Mouse (Mus musculus): ENCODE measurements at regions not wholly inside any gene's neighbourhood (a gene's known extent, or its start where the extent isn't known, plus 50 kb on each side); places are given as distances from the start of the nearest gene placed in this dataset.
A peak's percentile ranks its signal among the peaks of the same experiment; 100 is the strongest.

DNA sequence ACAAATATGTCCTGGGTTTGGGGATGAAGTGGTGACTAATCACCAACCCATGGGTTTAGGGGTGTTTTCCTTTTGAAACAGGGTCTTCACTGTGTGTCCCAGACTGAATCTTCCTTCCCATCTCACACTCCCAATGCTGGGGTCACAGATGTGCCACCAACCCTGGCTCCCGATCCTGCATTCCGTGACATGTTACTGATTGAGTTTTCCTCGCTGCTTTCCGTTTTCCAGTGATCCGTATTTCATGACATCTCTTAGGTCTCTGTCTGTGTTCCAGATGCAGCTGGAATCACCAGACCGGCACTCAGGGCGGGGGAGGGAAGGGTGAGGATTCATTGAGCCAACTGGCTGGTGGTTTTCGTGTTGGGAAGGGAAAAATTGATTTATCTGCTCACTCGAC lies 157.1 kb downstream of the Opa1 start:
- Histone ChIP-seq H3K27ac (ENCODE audit: low read depth, low read length) (no peak overlapping the region), H3K27me3 (ENCODE audit: insufficient read depth, low read length) (peaks cover 33% of the 10 kb centered on the region), H3K4me1 (ENCODE audit: insufficient read depth, low read length) (peaks cover 3% of the 10 kb centered on the region; the same call in 1 of the 2 replicates), H3K9ac (replicated peaks; ENCODE audit: low read length, poor library complexity, severe bottlenecking) (no peak overlapping the region), H3K9me3 (ENCODE audit: low read length) (no peaks in the 10 kb centered on the region), H3K4me3 (ENCODE audit: low read depth, low read length) (no peak overlapping the region), H3K36me3 (ENCODE audit: insufficient read depth, low read length) (no peaks in the 10 kb centered on the region), H3K4me2 (ENCODE audit: low read depth, low read length, poor library complexity, severe bottlenecking) (no peak overlapping the region)
- DNase-seq (ENCODE audit: low spot score) (no peak), ATAC-seq (ENCODE audit: low FRiP score) (no peak)
- TF ChIP-seq CTCF (IDR thresholded peaks at IDR 0.05) = no peak
- 75% methylated on average over 9 of the region's 9 CpGs for WGBS

GRCm38 (mm10) chr16:29738075-29738474 lies 158.9 kb downstream of the Opa1 start:
- H3K4me2 ChIP-seq (ENCODE audit: low read depth, low read length, poor library complexity, severe bottlenecking) = no peak overlapping the region
- H3K4me3 ChIP-seq (ENCODE audit: low read depth, low read length) = no peak overlapping the region
- ATAC-seq (ENCODE audit: low FRiP score) = no peak
- peaks cover 17% of the 10 kb centered on the region for H3K27me3 ChIP-seq (ENCODE audit: insufficient read depth, low read length)
- H3K9ac ChIP-seq (replicated peaks; ENCODE audit: low read length, poor library complexity, severe bottlenecking) = no peak overlapping the region
- no peak overlapping the region for H3K27ac ChIP-seq (ENCODE audit: low read depth, low read length)
- DNase-seq (ENCODE audit: low spot score) = no peak
- TF ChIP-seq CTCF (IDR thresholded peaks at IDR 0.05) = no peak
- 92% methylated on average over 9 of the region's 9 CpGs for WGBS
- no peaks in the 10 kb centered on the region for H3K36me3 ChIP-seq (ENCODE audit: insufficient read depth, low read length)
- H3K4me1 ChIP-seq (ENCODE audit: insufficient read depth, low read length) = peaks cover 3% of the 10 kb centered on the region; the same call in 1 of the 2 replicates
- H3K9me3 ChIP-seq (ENCODE audit: low read length) = no peaks in the 10 kb centered on the region

GRCm38 (mm10) chr16:29742497-29743230 lies 163.5 kb downstream of the Opa1 start:
- H3K4me1 ChIP-seq (ENCODE audit: insufficient read depth, low read length) = no peaks in the 10 kb centered on the region
- no peak overlapping the region for H3K4me3 ChIP-seq (ENCODE audit: low read depth, low read length)
- 72% methylated on average over 14 of the region's 14 CpGs for WGBS
- no peaks in the 10 kb centered on the region; the same call in 1 of the 2 replicates for H3K27me3 ChIP-seq (ENCODE audit: insufficient read depth, low read length)
- no peak overlapping the region for H3K27ac ChIP-seq (ENCODE audit: low read depth, low read length)
- no peak overlapping the region for H3K9ac ChIP-seq (replicated peaks; ENCODE audit: low read length, poor library complexity, severe bottlenecking)
- TF ChIP-seq CTCF (IDR thresholded peaks at IDR 0.05) = no peak
- DNase-seq (ENCODE audit: low spot score) (no peak), ATAC-seq (ENCODE audit: low FRiP score) (no peak)
- no peaks in the 10 kb centered on the region for H3K9me3 ChIP-seq (ENCODE audit: low read length)
- no peak overlapping the region for H3K4me2 ChIP-seq (ENCODE audit: low read depth, low read length, poor library complexity, severe bottlenecking)
- no peaks in the 10 kb centered on the region for H3K36me3 ChIP-seq (ENCODE audit: insufficient read depth, low read length)

DNA sequence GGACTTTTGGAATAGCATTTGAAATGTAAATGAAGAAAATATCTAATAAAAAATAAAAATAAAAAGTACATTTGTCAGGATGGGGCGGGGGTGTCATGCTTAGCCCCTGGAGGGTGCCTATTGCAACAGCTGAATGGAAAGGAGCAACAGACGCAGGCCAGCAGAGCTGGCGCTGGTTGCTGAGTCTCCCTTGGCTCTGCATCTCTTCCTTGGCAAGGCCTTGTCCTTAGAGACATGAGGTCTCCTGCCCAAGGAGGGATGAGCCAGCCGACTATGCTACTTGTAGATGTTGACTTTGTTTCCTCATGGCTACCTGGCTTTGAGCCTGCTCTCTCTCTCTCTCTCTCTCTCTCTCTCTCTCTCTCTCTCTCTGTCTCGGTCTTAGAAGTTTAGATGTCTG lies 166.4 kb downstream of the Opa1 start:
- Histone ChIP-seq H3K9me3 (ENCODE audit: low read length) (no peaks in the 10 kb centered on the region), H3K9ac (replicated peaks; ENCODE audit: low read length, poor library complexity, severe bottlenecking) (no peak overlapping the region), H3K4me1 (ENCODE audit: insufficient read depth, low read length) (no peaks in the 10 kb centered on the region), H3K27me3 (ENCODE audit: insufficient read depth, low read length) (no peaks in the 10 kb centered on the region), H3K4me2 (ENCODE audit: low read depth, low read length, poor library complexity, severe bottlenecking) (no peak overlapping the region), H3K36me3 (ENCODE audit: insufficient read depth, low read length) (no peaks in the 10 kb centered on the region), H3K27ac (ENCODE audit: low read depth, low read length) (no peak overlapping the region), H3K4me3 (ENCODE audit: low read depth, low read length) (no peak overlapping the region)
- 79% methylated on average over 5 of the region's 5 CpGs for WGBS
- DNase-seq (ENCODE audit: low spot score) (peak; percentile 25), ATAC-seq (ENCODE audit: low FRiP score) (no peak)
- no peak for TF ChIP-seq CTCF (IDR thresholded peaks at IDR 0.05)

- no peak for TF ChIP-seq CTCF (IDR thresholded peaks at IDR 0.05)
- Histone ChIP-seq H3K27ac (ENCODE audit: low read depth, low read length) (no peak overlapping the region), H3K4me3 (ENCODE audit: low read depth, low read length) (no peak overlapping the region), H3K27me3 (ENCODE audit: insufficient read depth, low read length) (no peaks in the 10 kb centered on the region), H3K36me3 (ENCODE audit: insufficient read depth, low read length) (no peaks in the 10 kb centered on the region), H3K4me2 (ENCODE audit: low read depth, low read length, poor library complexity, severe bottlenecking) (no peak overlapping the region), H3K9me3 (ENCODE audit: low read length) (no peaks in the 10 kb centered on the region), H3K9ac (replicated peaks; ENCODE audit: low read length, poor library complexity, severe bottlenecking) (no peak overlapping the region), H3K4me1 (ENCODE audit: insufficient read depth, low read length) (no peaks in the 10 kb centered on the region)
- no peak for DNase-seq (ENCODE audit: low spot score)
- 83% methylated on average over 4 of the region's 4 CpGs for WGBS
- no peak for ATAC-seq (ENCODE audit: low FRiP score)
These were observed 167.1 kb downstream of the Opa1 start for GRCm38 (mm10) chr16:29746245-29746644.

DNA sequence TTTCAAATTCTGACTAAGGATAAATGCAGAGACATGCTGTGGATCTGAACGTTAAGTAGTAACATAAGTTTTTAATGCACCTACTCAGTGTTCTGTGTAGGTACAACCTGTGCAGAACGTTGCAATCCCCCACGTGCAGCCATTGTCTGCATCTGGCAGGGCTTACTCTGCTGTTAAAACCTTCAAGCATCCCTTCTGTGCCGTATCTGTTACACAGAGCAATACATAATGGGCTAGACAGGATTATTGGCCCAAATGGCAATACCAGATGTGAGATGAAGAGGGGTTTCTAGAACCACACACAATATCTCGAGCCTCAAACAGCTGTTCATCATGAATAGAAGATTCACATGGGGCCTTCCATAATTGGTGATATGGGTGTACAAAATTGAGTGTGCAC lies 170.0 kb downstream of the Opa1 start:
- H3K4me1 ChIP-seq (ENCODE audit: insufficient read depth, low read length) = no peaks in the 10 kb centered on the region
- H3K36me3 ChIP-seq (ENCODE audit: insufficient read depth, low read length) = no peaks in the 10 kb centered on the region
- ATAC-seq (ENCODE audit: low FRiP score) (no peak), DNase-seq (ENCODE audit: low spot score) (no peak)
- H3K9ac ChIP-seq (replicated peaks; ENCODE audit: low read length, poor library complexity, severe bottlenecking) = no peak overlapping the region
- H3K4me2 ChIP-seq (ENCODE audit: low read depth, low read length, poor library complexity, severe bottlenecking) = no peak overlapping the region
- no peak for TF ChIP-seq CTCF (IDR thresholded peaks at IDR 0.05)
- WGBS = 84% methylated on average over 5 of the region's 5 CpGs
- H3K27me3 ChIP-seq (ENCODE audit: insufficient read depth, low read length) = no peaks in the 10 kb centered on the region
- H3K27ac ChIP-seq (ENCODE audit: low read depth, low read length) = no peak overlapping the region
- H3K4me3 ChIP-seq (ENCODE audit: low read depth, low read length) = no peak overlapping the region
- no peaks in the 10 kb centered on the region for H3K9me3 ChIP-seq (ENCODE audit: low read length)

All from midbrain, postnatal 0 days (tissue).